Mouse (Mus musculus) cerebellum, adult 2 months (tissue): ENCODE results near the gene Tspan5.

Experiments used
- CTCF ChIP-seq: fragments of 200-500 bp; IDR thresholded peaks from 2 replicates; pipeline ENCODE4 v1.5.1; 2011; ENCODE audit warnings: low read depth, mild to moderate bottlenecking, control low read depth, low read length, moderate library complexity, borderline replicate concordance; ENCODE audit not compliant: insufficient read depth
- POLR2A ChIP-seq: fragments of 200-500 bp; IDR thresholded peaks from 2 replicates; pipeline ENCODE4 v1.6.1; 2011; ENCODE audit warnings: low read length, control low read depth, borderline replicate concordance; ENCODE audit not compliant: insufficient read depth

DNA sequence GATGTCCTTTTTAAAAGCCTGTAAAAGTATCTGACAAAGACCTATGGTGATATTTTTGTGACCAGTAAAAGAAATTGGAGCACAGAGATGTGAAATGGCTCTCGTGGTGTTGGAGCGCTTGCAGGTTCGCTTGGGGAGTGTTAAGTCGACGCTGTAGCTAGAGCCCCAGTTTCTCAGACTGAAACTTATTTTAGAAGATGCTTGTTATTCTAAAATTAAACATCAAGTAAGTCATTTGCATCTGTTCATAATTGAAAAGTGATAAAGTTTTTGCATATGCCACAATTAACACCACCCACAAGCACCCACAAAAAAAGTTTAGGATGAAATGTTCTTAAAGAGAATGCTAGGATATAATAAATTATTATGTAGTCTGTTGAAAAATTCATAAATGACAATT, 6.0 kb downstream of the Tspan5 start:
- TF ChIP-seq CTCF (no peak), POLR2A (no peak)
